Mouse (Mus musculus) CH12.LX (cell line): ENCODE results near the gene Gsx2. TPM values are rescaled to one million over a fixed set of nuclear protein-coding genes. Genes with fewer than 3 reads are reported as not detected.

Source experiments
- DNase-seq: peaks from one replicate; pipeline ENCODE4 v3.0.0-alpha.2; 2013; ENCODE audit errors: extremely low read depth
- H3K27ac ChIP-seq: 2 replicates; pipeline ENCODE4 v1.5.1; 2012; ENCODE audit warnings: low read depth, mild to moderate bottlenecking, control low read depth, moderate library complexity; ENCODE audit not compliant: insufficient read depth
- H3K27me3 ChIP-seq: replicated peaks from 2 replicates; pipeline ENCODE3; 2012; ENCODE audit warnings: inconsistent platforms
- H3K36me3 ChIP-seq, 2 experiments: replicated peaks in 1 of 2; 2 replicates each; pipeline versions ENCODE3 to v1.6.1; 2012; ENCODE audit warnings: inconsistent platforms in 1 of 2, low read length in 1 of 2, mild to moderate bottlenecking in 1 of 2, mixed read lengths in 1 of 2, moderate library complexity in 1 of 2; ENCODE audit not compliant: control insufficient read depth in 1 of 2, insufficient read depth in 1 of 2
- H3K4me1 ChIP-seq, 2 experiments: 2 replicates each; pipeline ENCODE4 v1.6.1; 2012; ENCODE audit warnings: inconsistent platforms in 1 of 2, moderate library complexity in 1 of 2; ENCODE audit not compliant: insufficient read depth in 2 of 2, control insufficient read depth in 1 of 2
- H3K4me2 ChIP-seq: 2 replicates; pipeline ENCODE4 v1.6.1; 2012; ENCODE audit warnings: low read depth, mild to moderate bottlenecking, control low read depth; ENCODE audit not compliant: poor library complexity, insufficient read depth, severe bottlenecking
- H3K4me3 ChIP-seq, 3 experiments: fragments of 150-350 bp in 1 of 3; sonication (generic) in 1 of 3; replicated peaks in 1 of 3; 2 replicates each; pipeline versions ENCODE3 to v1.5.1; 2011 to 2012; ENCODE audit warnings: low read depth in 2 of 3, low read length in 2 of 3, mild to moderate bottlenecking in 2 of 3, moderate library complexity in 2 of 3, control low read depth in 1 of 3, improper control_type of control experiment in 1 of 3, inconsistent platforms in 1 of 3, mixed read lengths in 1 of 3; ENCODE audit not compliant: poor library complexity in 1 of 3
- H3K79me2 ChIP-seq: replicated peaks from 2 replicates; pipeline ENCODE4 v1.6.1; 2012; ENCODE audit warnings: mild to moderate bottlenecking, moderate library complexity; ENCODE audit not compliant: control insufficient read depth, poor library complexity, insufficient read depth, severe bottlenecking; ENCODE audit errors: extremely low read depth
- H3K9ac ChIP-seq: 2 replicates; pipeline ENCODE4 v1.6.1; 2012; ENCODE audit warnings: low read depth, mild to moderate bottlenecking, control low read depth, moderate library complexity; ENCODE audit not compliant: insufficient read depth
- H3K9me3 ChIP-seq: replicated peaks from 2 replicates; pipeline ENCODE3; 2012; ENCODE audit warnings: low read length, inconsistent platforms, mixed read lengths
- CHD2 ChIP-seq: IDR thresholded peaks from 2 replicates; pipeline ENCODE4 v1.6.1; 2011; ENCODE audit warnings: low read length, improper control_type of control experiment
- CTCF ChIP-seq, 2 experiments: IDR thresholded peaks in 1 of 2; conservative IDR thresholded peaks in 1 of 2; 2 replicates each; pipeline ENCODE4 v1.5.1; 2011 to 2012; ENCODE audit warnings: low read depth in 2 of 2, low read length in 2 of 2, improper control_type of control experiment in 1 of 2, inconsistent platforms in 1 of 2, mild to moderate bottlenecking in 1 of 2, moderate library complexity in 1 of 2
- E2F4 ChIP-seq: IDR thresholded peaks from 2 replicates; pipeline ENCODE4 v1.6.1; 2011; ENCODE audit warnings: low read depth, low read length, improper control_type of control experiment; ENCODE audit not compliant: insufficient replicate concordance
- ETS1 ChIP-seq: conservative IDR thresholded peaks from 2 replicates; pipeline ENCODE4 v1.6.1; 2012; ENCODE audit warnings: low read depth, mild to moderate bottlenecking, inconsistent platforms, low read length, improper control_type of control experiment, moderate library complexity
- KAT2A ChIP-seq: IDR thresholded peaks from 2 replicates; pipeline ENCODE4 v1.6.1; 2012; ENCODE audit warnings: low read length, improper control_type of control experiment, inconsistent platforms; ENCODE audit not compliant: insufficient replicate concordance
- MAFK ChIP-seq: IDR thresholded peaks from 2 replicates; pipeline ENCODE4 v1.6.1; 2011; ENCODE audit warnings: low read length, improper control_type of control experiment; ENCODE audit not compliant: insufficient replicate concordance
- MAZ ChIP-seq: IDR thresholded peaks from 2 replicates; pipeline ENCODE4 v1.6.1; 2012; ENCODE audit warnings: low read depth, mild to moderate bottlenecking, inconsistent platforms, low read length, improper control_type of control experiment, moderate library complexity
- NELFE ChIP-seq: IDR thresholded peaks from 2 replicates; pipeline ENCODE4 v1.6.1; 2011; ENCODE audit warnings: low read depth, low read length, improper control_type of control experiment
- PAX5 ChIP-seq: IDR thresholded peaks from 2 replicates; pipeline ENCODE4 v1.6.1; 2012; ENCODE audit warnings: low read length, inconsistent platforms, mixed read lengths
- POLR2A ChIP-seq: IDR thresholded peaks from 2 replicates; pipeline ENCODE4 v1.6.1; 2011; ENCODE audit warnings: low read depth, mild to moderate bottlenecking, improper control_type of control experiment, low read length
- RCOR1 ChIP-seq: conservative IDR thresholded peaks from 2 replicates; pipeline ENCODE4 v1.6.1; 2012; ENCODE audit warnings: low read depth, mild to moderate bottlenecking, inconsistent platforms, low read length, improper control_type of control experiment
- SIN3A ChIP-seq: IDR thresholded peaks from 2 replicates; pipeline ENCODE4 v1.6.1; 2012; ENCODE audit warnings: low read length, improper control_type of control experiment, inconsistent platforms
- TCF12 ChIP-seq: IDR thresholded peaks from 2 replicates; pipeline ENCODE4 v1.6.1; 2014; ENCODE audit warnings: low read depth, mild to moderate bottlenecking, inconsistent platforms, low read length, improper control_type of control experiment
- UBTF ChIP-seq: IDR thresholded peaks from 2 replicates; pipeline ENCODE4 v1.6.1; 2012; ENCODE audit warnings: low read depth, mild to moderate bottlenecking, inconsistent platforms, low read length, improper control_type of control experiment, moderate library complexity
- USF1 ChIP-seq: IDR thresholded peaks from 2 replicates; pipeline ENCODE4 v1.6.1; 2014; ENCODE audit warnings: low read depth, mild to moderate bottlenecking, inconsistent platforms, low read length, improper control_type of control experiment
- USF2 ChIP-seq: conservative IDR thresholded peaks from 2 replicates; pipeline ENCODE4 v1.6.1; 2011; ENCODE audit warnings: low read depth, low read length, improper control_type of control experiment
- ZC3H11A ChIP-seq: IDR thresholded peaks from 2 replicates; pipeline ENCODE4 v1.6.1; 2012; ENCODE audit warnings: low read depth, mild to moderate bottlenecking, inconsistent platforms, low read length, improper control_type of control experiment
- ZMIZ1 ChIP-seq: IDR thresholded peaks from 2 replicates; pipeline ENCODE4 v1.6.1; 2012; ENCODE audit warnings: low read depth, mild to moderate bottlenecking, inconsistent platforms, low read length, improper control_type of control experiment
- dilution Hi-C: fragments of 300-500 bp; cut with MboI; formaldehyde crosslinking; loops from 2 replicates; pipeline ENCODE4 v1.14.3; 2020; ENCODE audit warnings: low sequenced_read_pairs; ENCODE audit not compliant: extremely low pct_unique_long_range_greater_than_20kb, extremely low pct_ligation_motif_present
- in situ Hi-C: fragments of 300-500 bp; cut with MboI; formaldehyde crosslinking; loops from 3 replicates; pipeline ENCODE4 v1.14.3; 2019; ENCODE audit warnings: low sequenced_read_pairs, low pct_ligation_motif_present, low pct_unique_long_range_greater_than_20kb, mixed read lengths
- polyA plus RNA-seq: library from polyadenylated mRNA; unstranded; fragments of >175 nt; gene quantifications from 2 replicates; pipeline ENCODE4 v1.2.1, GENCODE M21; 2012; ENCODE audit warnings: low read depth; ENCODE audit not compliant: insufficient read length
- total RNA-seq, 2 experiments: library from RNA; depleted of rRNA; stranded (reverse); fragments of 300-350 nt in 1 of 2; fragments of >200 nt in 1 of 2; gene quantifications; 2 replicates each; pipeline ENCODE4 v1.2.3; 2012 to 2014

Gene Gsx2
- total RNA-seq (2012; rRNA removed) (not detected in 2 replicates), total RNA-seq (2014; rRNA removed) (not detected in 2 replicates), polyA plus RNA-seq (not detected in 2 replicates)

GRCm38 (mm10) chr5:75075383-75075941 lies at the start of gene Gsx2:
Gsx2 (plus strand) TSS chr5:75075601.
- Histone ChIP-seq H3K27me3 (no peaks in the 10 kb centered on the region), H3K4me2 (no peak within 1 kb of the TSS), H3K27ac (no peak within 1 kb of the TSS), H3K4me1 (peaks cover 2 to 16% of the 10 kb centered on the region in 2 experiments; a peak in 2 of 4 replicates), H3K9me3 (peaks cover 3% of the 10 kb centered on the region), H3K9ac (no peak within 1 kb of the TSS), H3K36me3 (no peaks in the 10 kb centered on the region), H3K4me3 (no peak within 1 kb of the TSS), H3K79me2 (no peaks in the 10 kb centered on the region)
- in situ Hi-C loops, result no loop called here
- dilution Hi-C loops, result no loop called here
- DNase-seq, result no peak
- no peak for TF ChIP-seq ZMIZ1
- no peak for TF ChIP-seq PAX5
- TF ChIP-seq UBTF, result no peak
- TF ChIP-seq USF1, result no peak
- no peak for TF ChIP-seq ETS1
- TF ChIP-seq USF2, result no peak
- no peak for TF ChIP-seq RCOR1
- TF ChIP-seq ZC3H11A, result no peak
- TF ChIP-seq KAT2A, result no peak
- TF ChIP-seq CTCF (conservative IDR thresholded peaks at IDR 0.05 in 1 of 2, IDR thresholded peaks at IDR 0.05 in 1 of 2; ENCODE audit: low read depth in 2 of 2, low read length in 2 of 2), result no peak

GRCm38 (mm10) chr5:75035475-75035874 lies 39.9 kb upstream of the Gsx2 start:
- DNase-seq, result no peak
- in situ Hi-C loops (no loop called here), dilution Hi-C loops (no loop called here)
- Histone ChIP-seq H3K79me2 (peaks cover 42% of the 10 kb centered on the region), H3K27me3 (no peaks in the 10 kb centered on the region), H3K9ac (no peak overlapping the region), H3K27ac (no peak overlapping the region), H3K9me3 (no peaks in the 10 kb centered on the region), H3K4me1 (peaks cover 0 to 16% of the 10 kb centered on the region in 2 experiments; a peak in 2 of 4 replicates), H3K4me2 (no peak overlapping the region), H3K36me3 (peaks cover 8 to 36% of the 10 kb centered on the region in 2 experiments), H3K4me3 (no peak overlapping the region)
- TF ChIP-seq CHD2, result no peak
- no peak for TF ChIP-seq SIN3A
- TF ChIP-seq E2F4, result no peak
- TF ChIP-seq ETS1, result no peak

DNA sequence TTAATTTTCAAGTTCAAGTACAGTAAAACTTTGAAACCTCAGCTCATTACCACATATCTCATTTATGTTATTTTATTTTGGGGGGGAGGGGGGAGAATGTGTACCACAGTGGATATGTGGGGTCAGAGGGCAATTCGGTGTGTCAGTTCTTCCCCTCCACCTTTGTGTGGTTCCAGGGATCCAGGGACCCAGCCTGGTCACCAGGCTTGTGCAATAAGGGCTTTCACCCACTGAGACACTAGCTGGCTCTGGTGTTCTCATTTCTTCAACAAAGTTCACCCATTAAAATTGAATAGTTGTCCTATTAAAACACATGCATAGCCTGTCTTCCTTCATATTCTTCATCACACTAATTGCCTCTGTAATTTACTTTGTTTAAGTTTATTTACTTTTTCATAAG lies 36.1 kb upstream of the Gsx2 start:
- dilution Hi-C loops (no loop called here), in situ Hi-C loops (no loop called here)
- TF ChIP-seq POLR2A, result no peak
- no peak for TF ChIP-seq CTCF (conservative IDR thresholded peaks at IDR 0.05 in 1 of 2, IDR thresholded peaks at IDR 0.05 in 1 of 2; ENCODE audit: low read depth in 2 of 2, low read length in 2 of 2)
- no peak for TF ChIP-seq TCF12
- TF ChIP-seq MAZ, result no peak
- TF ChIP-seq USF1, result no peak
- TF ChIP-seq USF2, result no peak
- TF ChIP-seq MAFK, result no peak
- no peak for TF ChIP-seq UBTF
- no peak for TF ChIP-seq NELFE
- H3K4me1 ChIP-seq, result peaks cover 3 to 30% of the 10 kb centered on the region in 2 experiments
- H3K4me2 ChIP-seq, result no peak overlapping the region
- H3K27me3 ChIP-seq, result no peaks in the 10 kb centered on the region
- H3K27ac ChIP-seq, result no peak overlapping the region
- DNase-seq, result no peak
- peaks cover 56% of the 10 kb centered on the region for H3K79me2 ChIP-seq
- no peaks in the 10 kb centered on the region for H3K9me3 ChIP-seq
- H3K9ac ChIP-seq, result no peak overlapping the region
- H3K36me3 ChIP-seq, result peaks cover 3 to 25% of the 10 kb centered on the region in 2 experiments
- no peak overlapping the region for H3K4me3 ChIP-seq
